Mouse (Mus musculus) CH12.LX (cell line): ENCODE results near the gene Pla1a. TPM values are rescaled to one million over a fixed set of nuclear protein-coding genes. Genes with fewer than 3 reads are reported as not detected.

Source experiments
- DNase-seq: peaks from one replicate; pipeline ENCODE4 v3.0.0-alpha.2; 2013; ENCODE audit errors: extremely low read depth
- H3K27ac ChIP-seq: 2 replicates; pipeline ENCODE4 v1.5.1; 2012; ENCODE audit warnings: low read depth, mild to moderate bottlenecking, control low read depth, moderate library complexity; ENCODE audit not compliant: insufficient read depth
- H3K27me3 ChIP-seq: replicated peaks from 2 replicates; pipeline ENCODE3; 2012; ENCODE audit warnings: inconsistent platforms
- H3K36me3 ChIP-seq, 2 experiments: replicated peaks in 1 of 2; 2 replicates each; pipeline versions ENCODE3 to v1.6.1; 2012; ENCODE audit warnings: inconsistent platforms in 1 of 2, low read length in 1 of 2, mild to moderate bottlenecking in 1 of 2, mixed read lengths in 1 of 2, moderate library complexity in 1 of 2; ENCODE audit not compliant: control insufficient read depth in 1 of 2, insufficient read depth in 1 of 2
- H3K4me1 ChIP-seq, 2 experiments: 2 replicates each; pipeline ENCODE4 v1.6.1; 2012; ENCODE audit warnings: inconsistent platforms in 1 of 2, moderate library complexity in 1 of 2; ENCODE audit not compliant: insufficient read depth in 2 of 2, control insufficient read depth in 1 of 2
- H3K4me2 ChIP-seq: 2 replicates; pipeline ENCODE4 v1.6.1; 2012; ENCODE audit warnings: low read depth, mild to moderate bottlenecking, control low read depth; ENCODE audit not compliant: poor library complexity, insufficient read depth, severe bottlenecking
- H3K4me3 ChIP-seq, 3 experiments: fragments of 150-350 bp in 1 of 3; sonication (generic) in 1 of 3; replicated peaks in 1 of 3; 2 replicates each; pipeline versions ENCODE3 to v1.5.1; 2011 to 2012; ENCODE audit warnings: low read depth in 2 of 3, low read length in 2 of 3, mild to moderate bottlenecking in 2 of 3, moderate library complexity in 2 of 3, control low read depth in 1 of 3, improper control_type of control experiment in 1 of 3, inconsistent platforms in 1 of 3, mixed read lengths in 1 of 3; ENCODE audit not compliant: poor library complexity in 1 of 3
- H3K79me2 ChIP-seq: replicated peaks from 2 replicates; pipeline ENCODE4 v1.6.1; 2012; ENCODE audit warnings: mild to moderate bottlenecking, moderate library complexity; ENCODE audit not compliant: control insufficient read depth, poor library complexity, insufficient read depth, severe bottlenecking; ENCODE audit errors: extremely low read depth
- H3K9ac ChIP-seq: 2 replicates; pipeline ENCODE4 v1.6.1; 2012; ENCODE audit warnings: low read depth, mild to moderate bottlenecking, control low read depth, moderate library complexity; ENCODE audit not compliant: insufficient read depth
- H3K9me3 ChIP-seq: replicated peaks from 2 replicates; pipeline ENCODE3; 2012; ENCODE audit warnings: low read length, inconsistent platforms, mixed read lengths
- CHD1 ChIP-seq: IDR thresholded peaks from 2 replicates; pipeline ENCODE4 v1.6.1; 2012; ENCODE audit warnings: low read depth, low read length, improper control_type of control experiment, inconsistent platforms
- CTCF ChIP-seq, 2 experiments: IDR thresholded peaks in 1 of 2; conservative IDR thresholded peaks in 1 of 2; 2 replicates each; pipeline ENCODE4 v1.5.1; 2011 to 2012; ENCODE audit warnings: low read depth in 2 of 2, low read length in 2 of 2, improper control_type of control experiment in 1 of 2, inconsistent platforms in 1 of 2, mild to moderate bottlenecking in 1 of 2, moderate library complexity in 1 of 2
- E2F4 ChIP-seq: IDR thresholded peaks from 2 replicates; pipeline ENCODE4 v1.6.1; 2011; ENCODE audit warnings: low read depth, low read length, improper control_type of control experiment; ENCODE audit not compliant: insufficient replicate concordance
- ELF1 ChIP-seq: IDR thresholded peaks from 2 replicates; pipeline ENCODE4 v1.6.1; 2014; ENCODE audit warnings: low read depth, mild to moderate bottlenecking, inconsistent platforms, low read length, improper control_type of control experiment
- EP300 ChIP-seq: IDR thresholded peaks from 2 replicates; pipeline ENCODE4 v1.6.1; 2011; ENCODE audit warnings: low read length, improper control_type of control experiment
- ETS1 ChIP-seq: conservative IDR thresholded peaks from 2 replicates; pipeline ENCODE4 v1.6.1; 2012; ENCODE audit warnings: low read depth, mild to moderate bottlenecking, inconsistent platforms, low read length, improper control_type of control experiment, moderate library complexity
- GABPA ChIP-seq: IDR thresholded peaks from 2 replicates; pipeline ENCODE4 v1.6.1; 2012; ENCODE audit warnings: low read depth, low read length, improper control_type of control experiment, inconsistent platforms; ENCODE audit not compliant: insufficient replicate concordance
- IRF4 ChIP-seq: IDR thresholded peaks from 2 replicates; pipeline ENCODE4 v1.6.1; 2014; ENCODE audit warnings: low read depth, mild to moderate bottlenecking, inconsistent platforms, low read length, improper control_type of control experiment
- JUN ChIP-seq: IDR thresholded peaks from 2 replicates; pipeline ENCODE4 v1.6.1; 2011; ENCODE audit warnings: low read depth, mild to moderate bottlenecking, low read length, improper control_type of control experiment, moderate library complexity; ENCODE audit not compliant: insufficient read depth
- KAT2A ChIP-seq: IDR thresholded peaks from 2 replicates; pipeline ENCODE4 v1.6.1; 2012; ENCODE audit warnings: low read length, improper control_type of control experiment, inconsistent platforms; ENCODE audit not compliant: insufficient replicate concordance
- MAFK ChIP-seq: IDR thresholded peaks from 2 replicates; pipeline ENCODE4 v1.6.1; 2011; ENCODE audit warnings: low read length, improper control_type of control experiment; ENCODE audit not compliant: insufficient replicate concordance
- MAZ ChIP-seq: IDR thresholded peaks from 2 replicates; pipeline ENCODE4 v1.6.1; 2012; ENCODE audit warnings: low read depth, mild to moderate bottlenecking, inconsistent platforms, low read length, improper control_type of control experiment, moderate library complexity
- MEF2A ChIP-seq: IDR thresholded peaks from 2 replicates; pipeline ENCODE4 v1.6.1; 2014; ENCODE audit warnings: low read depth, mild to moderate bottlenecking, inconsistent platforms, low read length, improper control_type of control experiment, borderline replicate concordance
- MXI1 ChIP-seq: IDR thresholded peaks from 2 replicates; pipeline ENCODE4 v1.6.1; 2011; ENCODE audit warnings: mild to moderate bottlenecking, low read depth, low read length, improper control_type of control experiment
- MYC ChIP-seq: IDR thresholded peaks from 2 replicates; pipeline ENCODE4 v1.6.1; 2011; ENCODE audit warnings: low read depth, mild to moderate bottlenecking, improper control_type of control experiment, low read length
- NELFE ChIP-seq: IDR thresholded peaks from 2 replicates; pipeline ENCODE4 v1.6.1; 2011; ENCODE audit warnings: low read depth, low read length, improper control_type of control experiment
- NRF1 ChIP-seq: IDR thresholded peaks from 2 replicates; pipeline ENCODE4 v1.6.1; 2014; ENCODE audit warnings: low read depth, mild to moderate bottlenecking, inconsistent platforms, low read length, improper control_type of control experiment, moderate library complexity
- POLR2A ChIP-seq: IDR thresholded peaks from 2 replicates; pipeline ENCODE4 v1.6.1; 2011; ENCODE audit warnings: low read depth, mild to moderate bottlenecking, improper control_type of control experiment, low read length
- POLR2AphosphoS2 ChIP-seq: IDR thresholded peaks from 2 replicates; pipeline ENCODE4 v1.6.1; 2011; ENCODE audit warnings: low read depth, low read length, improper control_type of control experiment
- RCOR1 ChIP-seq: conservative IDR thresholded peaks from 2 replicates; pipeline ENCODE4 v1.6.1; 2012; ENCODE audit warnings: low read depth, mild to moderate bottlenecking, inconsistent platforms, low read length, improper control_type of control experiment
- SIN3A ChIP-seq: IDR thresholded peaks from 2 replicates; pipeline ENCODE4 v1.6.1; 2012; ENCODE audit warnings: low read length, improper control_type of control experiment, inconsistent platforms
- SMC3 ChIP-seq: IDR thresholded peaks from 2 replicates; pipeline ENCODE4 v1.6.1; 2011; ENCODE audit warnings: low read depth, low read length, improper control_type of control experiment
- TBP ChIP-seq: conservative IDR thresholded peaks from 2 replicates; pipeline ENCODE4 v1.6.1; 2011; ENCODE audit warnings: low read depth, low read length, improper control_type of control experiment
- UBTF ChIP-seq: IDR thresholded peaks from 2 replicates; pipeline ENCODE4 v1.6.1; 2012; ENCODE audit warnings: low read depth, mild to moderate bottlenecking, inconsistent platforms, low read length, improper control_type of control experiment, moderate library complexity
- USF1 ChIP-seq: IDR thresholded peaks from 2 replicates; pipeline ENCODE4 v1.6.1; 2014; ENCODE audit warnings: low read depth, mild to moderate bottlenecking, inconsistent platforms, low read length, improper control_type of control experiment
- USF2 ChIP-seq: conservative IDR thresholded peaks from 2 replicates; pipeline ENCODE4 v1.6.1; 2011; ENCODE audit warnings: low read depth, low read length, improper control_type of control experiment
- ZC3H11A ChIP-seq: IDR thresholded peaks from 2 replicates; pipeline ENCODE4 v1.6.1; 2012; ENCODE audit warnings: low read depth, mild to moderate bottlenecking, inconsistent platforms, low read length, improper control_type of control experiment
- ZKSCAN1 ChIP-seq: IDR thresholded peaks from 2 replicates; pipeline ENCODE4 v1.6.1; 2012; ENCODE audit warnings: low read depth, inconsistent platforms, low read length, improper control_type of control experiment, borderline replicate concordance
- ZMIZ1 ChIP-seq: IDR thresholded peaks from 2 replicates; pipeline ENCODE4 v1.6.1; 2012; ENCODE audit warnings: low read depth, mild to moderate bottlenecking, inconsistent platforms, low read length, improper control_type of control experiment
- dilution Hi-C: fragments of 300-500 bp; cut with MboI; formaldehyde crosslinking; loops from 2 replicates; pipeline ENCODE4 v1.14.3; 2020; ENCODE audit warnings: low sequenced_read_pairs; ENCODE audit not compliant: extremely low pct_unique_long_range_greater_than_20kb, extremely low pct_ligation_motif_present
- in situ Hi-C: fragments of 300-500 bp; cut with MboI; formaldehyde crosslinking; loops from 3 replicates; pipeline ENCODE4 v1.14.3; 2019; ENCODE audit warnings: low sequenced_read_pairs, low pct_ligation_motif_present, low pct_unique_long_range_greater_than_20kb, mixed read lengths
- polyA plus RNA-seq: library from polyadenylated mRNA; unstranded; fragments of >175 nt; gene quantifications from 2 replicates; pipeline ENCODE4 v1.2.1, GENCODE M21; 2012; ENCODE audit warnings: low read depth; ENCODE audit not compliant: insufficient read length
- total RNA-seq, 2 experiments: library from RNA; depleted of rRNA; stranded (reverse); fragments of 300-350 nt in 1 of 2; fragments of >200 nt in 1 of 2; gene quantifications; 2 replicates each; pipeline ENCODE4 v1.2.3; 2012 to 2014

Pla1a gene
- total and polyA plus RNA-seq, 3 experiments: 9.3 to 27.9 (median 14.3) TPM

DNA sequence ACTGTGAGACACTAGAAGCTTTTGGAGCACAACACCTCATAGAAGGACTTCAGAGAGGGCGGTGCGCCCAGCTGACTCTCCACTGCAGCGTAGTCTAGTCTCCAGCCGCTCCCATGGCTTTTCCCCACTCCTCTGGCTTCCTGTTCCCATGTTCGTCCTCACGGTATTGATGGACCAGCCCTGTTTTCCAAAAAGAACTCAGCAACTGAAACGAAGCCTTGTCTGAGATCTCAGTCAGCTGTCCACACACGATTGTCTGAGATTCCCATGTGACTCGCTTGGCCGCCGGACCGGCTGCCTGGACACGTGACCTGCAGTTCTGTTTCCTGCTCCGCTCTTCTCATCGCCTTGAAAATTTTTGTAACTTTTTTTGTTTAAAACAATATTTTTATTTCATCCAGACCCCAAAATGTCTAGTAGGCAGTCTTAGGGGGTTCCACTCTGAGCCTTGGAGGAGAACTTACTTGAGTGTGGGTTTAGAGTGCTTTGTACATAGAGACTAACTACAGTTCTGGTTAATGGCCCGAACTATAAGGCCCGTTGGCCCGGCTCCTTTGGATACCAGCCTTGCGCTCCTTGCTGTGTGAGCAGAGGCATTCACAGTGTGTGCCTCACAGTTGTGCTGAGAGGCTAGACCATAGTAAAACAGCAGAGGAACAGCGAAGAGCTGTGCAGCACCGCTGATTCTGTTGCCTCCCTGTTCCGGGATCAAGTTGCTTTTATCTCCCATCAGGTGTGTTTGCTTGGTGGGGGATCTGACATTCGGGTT, 40.6 kb downstream of the Pla1a start:
- Histone ChIP-seq H3K36me3 (no peaks in the 10 kb centered on the region), H3K27me3 (no peaks in the 10 kb centered on the region), H3K9ac (no peak overlapping the region), H3K4me1 (peaks cover 34 to 75% of the 10 kb centered on the region in 2 experiments), H3K4me3 (no peak overlapping the region)
- dilution Hi-C loops: no loop called here
- DNase-seq: no peak
- TF ChIP-seq JUN (no peak), MEF2A (no peak), ZC3H11A (no peak), POLR2AphosphoS2 (no peak), NELFE (no peak), GABPA (no peak), UBTF (no peak), ETS1 (no peak), MAFK (no peak), SIN3A (no peak), TBP (no peak), USF2 (no peak), EP300 (no peak), ELF1 (no peak)
- TF ChIP-seq, all 38 proteins: peak for 0
- no peaks in the 10 kb centered on the region for H3K79me2 ChIP-seq
- no peaks in the 10 kb centered on the region for H3K9me3 ChIP-seq
- in situ Hi-C loops: no loop called here
- no peak overlapping the region for H3K4me2 ChIP-seq
- no peak overlapping the region for H3K27ac ChIP-seq

DNA sequence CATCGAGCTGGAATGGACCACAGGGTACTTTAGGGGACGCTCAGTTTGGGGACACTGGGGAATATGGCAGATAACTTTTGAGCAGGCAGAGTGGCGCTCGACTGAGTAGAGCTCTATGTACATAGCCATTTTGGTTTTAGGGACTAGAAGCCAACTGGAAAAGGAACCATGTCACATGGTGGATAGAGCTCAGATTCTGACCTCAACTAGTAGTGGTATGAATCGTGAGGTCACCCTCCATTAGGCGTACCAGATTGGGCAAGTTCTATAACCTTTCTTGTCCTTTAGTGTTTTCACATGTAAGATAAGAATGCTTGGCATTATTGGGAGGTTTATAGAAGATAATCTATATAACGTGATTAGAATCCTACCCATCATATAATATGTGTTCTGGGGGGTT, 42.6 kb downstream of the Pla1a start:
- dilution Hi-C loops: no loop called here
- peak overlapping the region; percentile 18 for H3K27ac ChIP-seq
- H3K9ac ChIP-seq: no peak overlapping the region
- no peak overlapping the region for H3K4me3 ChIP-seq
- in situ Hi-C loops: no loop called here
- no peak for DNase-seq
- no peak overlapping the region for H3K4me2 ChIP-seq
- no peaks in the 10 kb centered on the region for H3K36me3 ChIP-seq
- H3K79me2 ChIP-seq: 0 out of 2 replicates have a peak, but pooled peaks cover 2% of the 10 kb centered on the region
- no peaks in the 10 kb centered on the region for H3K27me3 ChIP-seq
- H3K9me3 ChIP-seq: no peaks in the 10 kb centered on the region
- peaks cover 38 to 70% of the 10 kb centered on the region in 2 experiments for H3K4me1 ChIP-seq
- peak; percentile 79; the same call in 1 of the 2 replicates for TF ChIP-seq JUN
- TF ChIP-seq USF1: peak; percentile 15; the same call in 1 of the 2 replicates
- no peak for TF ChIP-seq KAT2A
- TF ChIP-seq USF2: peak; percentile 26; the same call in 1 of the 2 replicates
- no peak for TF ChIP-seq MEF2A
- TF ChIP-seq SMC3: no peak
- TF ChIP-seq MXI1: no peak
- peak; percentile 80 for TF ChIP-seq IRF4
- TF ChIP-seq POLR2A: no peak
- TF ChIP-seq ZKSCAN1: no peak
- TF ChIP-seq SIN3A: no peak
- no peak for TF ChIP-seq RCOR1
- no peak for TF ChIP-seq POLR2AphosphoS2
- TF ChIP-seq MAZ: no peak
- TF ChIP-seq MYC: no peak
- TF ChIP-seq MAFK: no peak
- TF ChIP-seq NELFE: no peak
- no peak for TF ChIP-seq E2F4
- TF ChIP-seq GABPA: no peak
- TF ChIP-seq ETS1: peak; percentile 13; the same call in 1 of the 2 replicates
- no peak for TF ChIP-seq UBTF
- no peak for TF ChIP-seq ZMIZ1
- no peak for TF ChIP-seq CHD1
- TF ChIP-seq TBP: no peak
- TF ChIP-seq CTCF (conservative IDR thresholded peaks at IDR 0.05 in 1 of 2, IDR thresholded peaks at IDR 0.05 in 1 of 2; ENCODE audit: low read depth in 2 of 2, low read length in 2 of 2): no peak
- no peak for TF ChIP-seq NRF1
